Mouse (Mus musculus) liver, adult (tissue): ENCODE data around the gene Ppm1m.

Experiments
- GATA4 ChIP-seq: IDR thresholded peaks from 2 replicates; pipeline ENCODE4 v1.6.1; 2014; ENCODE audit warnings: mild to moderate bottlenecking, low read length; ENCODE audit not compliant: insufficient replicate concordance

The Ppm1m gene

GRCm38 (mm10) chr9:106226151-106226682, 26.7 kb upstream of the Ppm1m start:
- TF ChIP-seq GATA4: no peak

GRCm38 (mm10) chr9:106225469-106226150, 26.1 kb upstream of the Ppm1m start:
- TF ChIP-seq GATA4: no peak

- no peak for TF ChIP-seq GATA4
These were observed 23.4 kb upstream of the Ppm1m start for GRCm38 (mm10) chr9:106222994-106223393.

GRCm38 (mm10) chr9:106222261-106222851, 22.8 kb upstream of the Ppm1m start, which contains the start of gene Tlr9:
Gene Tlr9 (plus strand): TSS chr9:106222598.
- no peak for TF ChIP-seq GATA4

GRCm38 (mm10) chr9:106220894-106221523, 21.5 kb upstream of the Ppm1m start:
- no peak for TF ChIP-seq GATA4

- no peak for TF ChIP-seq GATA4
These were observed 17.4 kb upstream of the Ppm1m start for GRCm38 (mm10) chr9:106216971-106217370.

- TF ChIP-seq GATA4: no peak
These were observed 16.0 kb upstream of the Ppm1m start for GRCm38 (mm10) chr9:106215341-106216125.

- no peak for TF ChIP-seq GATA4
These were observed 13.0 kb upstream of the Ppm1m start for GRCm38 (mm10) chr9:106212594-106212981.

GRCm38 (mm10) chr9:106211680-106212593, 12.4 kb upstream of the Ppm1m start:
- TF ChIP-seq GATA4: no peak

- no peak for TF ChIP-seq GATA4
These were observed 11.5 kb upstream of the Ppm1m start for GRCm38 (mm10) chr9:106210853-106211609.

- no peak for TF ChIP-seq GATA4
These were observed 10.4 kb upstream of the Ppm1m start for GRCm38 (mm10) chr9:106209954-106210353.

GRCm38 (mm10) chr9:106208181-106208580, 8.6 kb upstream of the Ppm1m start:
- TF ChIP-seq GATA4: no peak

GRCm38 (mm10) chr9:106206515-106206914, 7.0 kb upstream of the Ppm1m start:
- TF ChIP-seq GATA4: no peak
